ENCODE assay signal across 13 mouse cellular contexts in genomic region chr7:44999753-45000152, GRCm38 (mm10). TPM values are rescaled to one million over a fixed set of nuclear protein-coding genes. Genes with fewer than 3 reads are reported as not detected.
A peak's percentile ranks its signal among the peaks of the same experiment; 100 is the strongest.
DNase-seq lines count a peak whose midpoint lies in the region; ATAC-seq lines count a peak whose summit lies in the region.
"Had no signal": no experiment of that assay in that cellular context is flagged by ENCODE, and none has a peak within 500 bp of the region (broad histone marks: within the 10 kb centered on the region; RNA-seq: fewer than 3 reads in every experiment).

No protein-coding gene starts in this region.

- H3K9me3 ChIP-seq in erythroblast, embryonic 14.5 days (ENCODE audit: control insufficient read depth, low read length), result no peaks in the 10 kb centered on the region
- no peaks in the 10 kb centered on the region for H3K9me3 ChIP-seq in liver, embryonic 11.5 days (ENCODE audit: control insufficient read depth, low read length)
- H3K9me3 ChIP-seq in neural tube, embryonic 15.5 days (replicated peaks), result no peaks in the 10 kb centered on the region
- H3K9me3 ChIP-seq: forebrain, embryonic 15.5 days; midbrain, embryonic 15.5 days had no signal

- H3K27me3 ChIP-seq in erythroblast, embryonic 14.5 days (ENCODE audit: control insufficient read depth), result no peaks in the 10 kb centered on the region
- H3K27me3 ChIP-seq in liver, embryonic 11.5 days (replicated peaks; ENCODE audit: control insufficient read depth, insufficient read depth, low read length), result no peaks in the 10 kb centered on the region
- no peaks in the 10 kb centered on the region for H3K27me3 ChIP-seq in neural tube, embryonic 15.5 days (replicated peaks)
- H3K27me3 ChIP-seq: forebrain, embryonic 15.5 days; midbrain, embryonic 15.5 days had no signal

- DNase-seq in liver, embryonic 11.5 days (ENCODE audit: low spot score), result no peak
- no peak for DNase-seq in liver
- DNase-seq in kidney, postnatal 36 days, result peak; percentile 53 to 56
- DNase-seq: adrenal gland, postnatal 36 days; cerebellum, postnatal 10 days; layer of hippocampus, postnatal 36 days had no signal

- peak overlapping the region; percentile 55 for H3K4me3 ChIP-seq in erythroblast, embryonic 14.5 days (replicated peaks)
- H3K4me3 ChIP-seq in liver, embryonic 11.5 days (ENCODE audit: low read depth, low read length), result no peak overlapping the region
- no peak overlapping the region for H3K4me3 ChIP-seq in neural tube, embryonic 15.5 days (replicated peaks)
- H3K4me3 ChIP-seq: forebrain, embryonic 15.5 days; midbrain, embryonic 15.5 days had no signal

- H3K27ac ChIP-seq in liver, embryonic 11.5 days (ENCODE audit: low read depth, low read length), result no peak overlapping the region
- no peak overlapping the region for H3K27ac ChIP-seq in neural tube, embryonic 15.5 days (replicated peaks)
- H3K27ac ChIP-seq: forebrain, embryonic 15.5 days; midbrain, embryonic 15.5 days had no signal

- no peak for ATAC-seq in erythroblast, adult 5-6 weeks (replicated peaks; ENCODE audit: low FRiP score, poor library complexity, severe bottlenecking)
- ATAC-seq in liver, embryonic 11.5 days (replicated peaks; ENCODE audit: low FRiP score), result no peak
- no peak for ATAC-seq in neural tube, embryonic 15.5 days (ENCODE audit: low FRiP score)
- no peak for ATAC-seq in monocyte, adult 5-6 weeks (replicated peaks; ENCODE audit: insufficient number of reproducible peaks, low FRiP score, low TSS enrichment, poor library complexity, severe bottlenecking)
- ATAC-seq in megakaryocyte progenitor cell, adult 5-6 weeks (replicated peaks; ENCODE audit: poor library complexity), result no peak
- ATAC-seq: forebrain, embryonic 15.5 days; midbrain, embryonic 15.5 days had no signal

- WGBS in liver, embryonic 11.5 days, result 83% methylated on average over 11 of the region's 11 CpGs
- WGBS in neural tube, embryonic 15.5 days, result 80% methylated on average over 11 of the region's 11 CpGs

- peaks cover 63% of the 10 kb centered on the region for H3K4me1 ChIP-seq in erythroblast, embryonic 14.5 days (ENCODE audit: control insufficient read depth)
- peaks cover 29% of the 10 kb centered on the region for H3K4me1 ChIP-seq in liver, embryonic 11.5 days (replicated peaks; ENCODE audit: control insufficient read depth, insufficient read depth, low read length)
- H3K4me1 ChIP-seq in neural tube, embryonic 15.5 days, result peaks cover 34% of the 10 kb centered on the region

- H3K4me2 ChIP-seq in liver, embryonic 11.5 days, result peak overlapping the region; percentile 99
- H3K4me2 ChIP-seq in neural tube, embryonic 15.5 days, result peak overlapping the region; percentile 84; the same call in 1 of the 2 replicates
- H3K4me2 ChIP-seq: forebrain, embryonic 15.5 days; midbrain, embryonic 15.5 days had no signal

- peaks cover 68% of the 10 kb centered on the region for H3K36me3 ChIP-seq in erythroblast, embryonic 14.5 days (ENCODE audit: control insufficient read depth)
- peaks cover 49% of the 10 kb centered on the region for H3K36me3 ChIP-seq in liver, embryonic 11.5 days (ENCODE audit: control insufficient read depth, insufficient read depth, low read length)
- peaks cover 44% of the 10 kb centered on the region for H3K36me3 ChIP-seq in neural tube, embryonic 15.5 days

- H3K9ac ChIP-seq in liver, embryonic 11.5 days (ENCODE audit: low read depth, low read length), result peak overlapping the region; percentile 20; the same call in 1 of the 2 replicates
- H3K9ac ChIP-seq in neural tube, embryonic 15.5 days (replicated peaks), result no peak overlapping the region
- H3K9ac ChIP-seq: forebrain, embryonic 15.5 days; midbrain, embryonic 15.5 days had no signal

RNA-seq across cellular contexts. Expression of gene Bcl2l12, which starts 1.2 kb away (rescaled TPM):
- 6.1 and 6.4 TPM in 2 replicates for polyA plus RNA-seq in erythroblast, embryonic 14.5 days (2012)
- 2.9 and 9.6 TPM in 2 replicates for total RNA-seq in erythroblast, adult 5-6 weeks (2015; ENCODE audit: low replicate concordance)
- 1.3 and 2.5 TPM in 2 replicates for total RNA-seq in erythroblast, adult 5-6 weeks (2017; ENCODE audit: low replicate concordance)
- polyA plus RNA-seq in liver, embryonic 11.5 days (2014; fragmentation: Nextera tagmentation; extraction: Ambion mirVana), result 39.6 and 41.1 TPM in 2 replicates
- polyA plus RNA-seq in neural tube, embryonic 15.5 days (2015; fragmentation: Nextera tagmentation; extraction: Ambion mirVana), result 9.8 and 19.8 TPM in 2 replicates
- 2.7 to 13.0 TPM (median 7.7 TPM) in 3 replicates for total RNA-seq in monocyte, adult 5-6 weeks (2017)
- 22.6 and 25.9 TPM in 2 replicates for total RNA-seq in megakaryocyte progenitor cell, adult 5-6 weeks (2015)
- total RNA-seq in megakaryocyte progenitor cell, adult 5-6 weeks (2017), result 26.2 and 28.0 TPM in 2 replicates

RNA-seq across cellular contexts. Expression of gene Irf3, which starts 2.3 kb away (rescaled TPM):
- 10.4 and 10.6 TPM in 2 replicates for polyA plus RNA-seq in erythroblast, embryonic 14.5 days (2012)
- total RNA-seq in erythroblast, adult 5-6 weeks (2015; ENCODE audit: low replicate concordance), result 15.5 and 24.2 TPM in 2 replicates
- 17.0 and 34.1 TPM in 2 replicates for total RNA-seq in erythroblast, adult 5-6 weeks (2017; ENCODE audit: low replicate concordance)
- polyA plus RNA-seq in liver, embryonic 11.5 days (2014; fragmentation: Nextera tagmentation; extraction: Ambion mirVana), result 76.2 and 88.4 TPM in 2 replicates
- 56.8 and 70.2 TPM in 2 replicates for polyA plus RNA-seq in neural tube, embryonic 15.5 days (2015; fragmentation: Nextera tagmentation; extraction: Ambion mirVana)
- 83.1 to 122 TPM (median 104 TPM) in 3 replicates for total RNA-seq in monocyte, adult 5-6 weeks (2017)
- total RNA-seq in megakaryocyte progenitor cell, adult 5-6 weeks (2015), result 71.9 and 79.5 TPM in 2 replicates
- total RNA-seq in megakaryocyte progenitor cell, adult 5-6 weeks (2017), result 70.4 and 89.4 TPM in 2 replicates

RNA-seq across cellular contexts. Expression of gene Prmt1, which starts 13.4 kb away (rescaled TPM):
- 4.3 and 4.9 TPM in 2 replicates for polyA plus RNA-seq in erythroblast, embryonic 14.5 days (2012)
- total RNA-seq in erythroblast, adult 5-6 weeks (2015; ENCODE audit: low replicate concordance), result 21.7 and 73.4 TPM in 2 replicates
- total RNA-seq in erythroblast, adult 5-6 weeks (2017; ENCODE audit: low replicate concordance), result 9.2 and 30.6 TPM in 2 replicates
- polyA plus RNA-seq in liver, embryonic 11.5 days (2014; fragmentation: Nextera tagmentation; extraction: Ambion mirVana), result 175 and 186 TPM in 2 replicates
- 605 and 615 TPM in 2 replicates for polyA plus RNA-seq in neural tube, embryonic 15.5 days (2015; fragmentation: Nextera tagmentation; extraction: Ambion mirVana)
- 57.2 to 80.2 TPM (median 58.1 TPM) in 3 replicates for total RNA-seq in monocyte, adult 5-6 weeks (2017)
- 147 and 153 TPM in 2 replicates for total RNA-seq in megakaryocyte progenitor cell, adult 5-6 weeks (2015)
- total RNA-seq in megakaryocyte progenitor cell, adult 5-6 weeks (2017), result 113 and 135 TPM in 2 replicates

RNA-seq across cellular contexts. Expression of gene Scaf1, which starts 16.4 kb away (rescaled TPM):
- 29.6 and 31.0 TPM in 2 replicates for polyA plus RNA-seq in erythroblast, embryonic 14.5 days (2012)
- total RNA-seq in erythroblast, adult 5-6 weeks (2015; ENCODE audit: low replicate concordance), result 7.9 and 10.7 TPM in 2 replicates
- total RNA-seq in erythroblast, adult 5-6 weeks (2017; ENCODE audit: low replicate concordance), result 9.8 and 10.0 TPM in 2 replicates
- 37.5 and 40.1 TPM in 2 replicates for polyA plus RNA-seq in liver, embryonic 11.5 days (2014; fragmentation: Nextera tagmentation; extraction: Ambion mirVana)
- polyA plus RNA-seq in neural tube, embryonic 15.5 days (2015; fragmentation: Nextera tagmentation; extraction: Ambion mirVana), result 43.3 and 46.1 TPM in 2 replicates
- 15.3 to 21.1 TPM (median 16.7 TPM) in 3 replicates for total RNA-seq in monocyte, adult 5-6 weeks (2017)
- total RNA-seq in megakaryocyte progenitor cell, adult 5-6 weeks (2015), result 19.5 and 21.9 TPM in 2 replicates
- 8.7 and 11.2 TPM in 2 replicates for total RNA-seq in megakaryocyte progenitor cell, adult 5-6 weeks (2017)

RNA-seq across cellular contexts. Expression of gene Rras, which starts 18.0 kb away (rescaled TPM):
- 0.45 and 0.53 TPM in 2 replicates for polyA plus RNA-seq in erythroblast, embryonic 14.5 days (2012)
- 7.5 and 10.8 TPM in 2 replicates for total RNA-seq in erythroblast, adult 5-6 weeks (2015; ENCODE audit: low replicate concordance)
- total RNA-seq in erythroblast, adult 5-6 weeks (2017; ENCODE audit: low replicate concordance), result 0.60 TPM in 1 of 2 replicates, not detected in the other
- 19.3 and 21.6 TPM in 2 replicates for polyA plus RNA-seq in liver, embryonic 11.5 days (2014; fragmentation: Nextera tagmentation; extraction: Ambion mirVana)
- polyA plus RNA-seq in neural tube, embryonic 15.5 days (2015; fragmentation: Nextera tagmentation; extraction: Ambion mirVana), result 14.2 and 24.2 TPM in 2 replicates
- total RNA-seq in monocyte, adult 5-6 weeks (2017), result 43.0 to 51.7 TPM (median 49.7 TPM) in 3 replicates
- 4.8 and 6.1 TPM in 2 replicates for total RNA-seq in megakaryocyte progenitor cell, adult 5-6 weeks (2015)
- 1.1 TPM in 1 of 2 replicates, not detected in the other for total RNA-seq in megakaryocyte progenitor cell, adult 5-6 weeks (2017)

Comparison
In these comparisons a context has a peak if more than half of its experiments do, and no peak if none do; other contexts are left out.
1. DNase-seq: peak in kidney, postnatal 36 days (2 of 2); none in liver, embryonic 11.5 days (single experiment) and liver (single experiment).